Mouse (Mus musculus) forebrain, embryonic 10.5 days (tissue): ENCODE results near the gene Prkg2. TPM values are rescaled to one million over a fixed set of nuclear protein-coding genes. Genes with fewer than 3 reads are reported as not detected.

ENCODE experiments used
- DNase-seq: peaks from one replicate; pipeline ENCODE4 v3.0.0-alpha.2; 2017; ENCODE audit warnings: low spot score; ENCODE audit errors: extremely low spot score
- H3K27ac ChIP-seq: fragments of 300-500 bp; sonication (generic); 2 replicates; pipeline ENCODE4 v1.5.1; 2016; ENCODE audit warnings: mild to moderate bottlenecking
- H3K27me3 ChIP-seq: fragments of 300-500 bp; sonication (generic); 2 replicates; pipeline ENCODE4 v1.6.1; 2016; ENCODE audit warnings: mild to moderate bottlenecking; ENCODE audit not compliant: poor library complexity, severe bottlenecking
- H3K36me3 ChIP-seq: fragments of 300-500 bp; sonication (generic); replicated peaks from 2 replicates; pipeline ENCODE4 v1.6.1; 2016; ENCODE audit warnings: mild to moderate bottlenecking, moderate library complexity
- H3K4me1 ChIP-seq: fragments of 300-500 bp; sonication (generic); 2 replicates; pipeline ENCODE4 v1.6.1; 2016
- H3K4me3 ChIP-seq: fragments of 300-500 bp; sonication (generic); 2 replicates; pipeline ENCODE4 v1.5.1; 2016; ENCODE audit warnings: mild to moderate bottlenecking, moderate library complexity
- H3K9me3 ChIP-seq: fragments of 300-500 bp; sonication (generic); 2 replicates; pipeline ENCODE4 v1.6.1; 2016; ENCODE audit warnings: mild to moderate bottlenecking, moderate library complexity
- WGBS: fragments of 180-500 bp; shearing (Covaris S2); methylation state at CpG from one replicate; pipeline ENCODE4 v1.1.7; 2016; 5-methylcytosine and 5-hydroxymethylcytosine counted together
- polyA plus RNA-seq: library from polyadenylated mRNA; unstranded; fragments of >200 nt; fragmentation: Nextera tagmentation; extraction: Ambion mirVana; gene quantifications from 2 replicates; pipeline ENCODE4 v1.2.1, GENCODE M21; 2016

Gene Prkg2
- polyA plus RNA-seq, 1 experiment from 2014 or later: 2.0 TPM

DNA sequence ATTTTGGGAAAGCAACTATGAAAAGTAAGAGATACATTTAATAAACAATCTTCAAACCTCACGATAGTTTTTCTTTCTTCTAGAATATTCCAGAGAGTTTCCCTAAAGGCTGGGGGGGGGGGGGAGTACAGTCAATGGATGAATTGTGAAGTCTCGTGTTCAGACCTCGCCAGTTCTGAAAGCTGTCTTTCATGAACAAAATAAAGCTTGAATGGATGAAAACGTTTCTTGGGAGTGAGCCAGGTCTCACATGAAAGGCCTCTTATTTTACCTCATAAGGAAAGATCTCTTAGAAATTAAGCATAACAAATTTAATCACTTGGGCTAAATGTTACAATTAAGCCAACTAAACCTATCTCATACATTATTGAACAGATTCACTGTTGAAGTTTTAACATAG, 72.0 kb downstream of the Prkg2 start:
- no peak for DNase-seq
- Histone ChIP-seq H3K4me1 (peaks cover 6% of the 10 kb centered on the region; the same call in 1 of the 2 replicates), H3K27ac (no peak overlapping the region), H3K9me3 (no peaks in the 10 kb centered on the region), H3K4me3 (no peak overlapping the region), H3K27me3 (no peaks in the 10 kb centered on the region), H3K36me3 (no peaks in the 10 kb centered on the region)
- 72% methylated on average over 4 of the region's 4 CpGs for WGBS

DNA sequence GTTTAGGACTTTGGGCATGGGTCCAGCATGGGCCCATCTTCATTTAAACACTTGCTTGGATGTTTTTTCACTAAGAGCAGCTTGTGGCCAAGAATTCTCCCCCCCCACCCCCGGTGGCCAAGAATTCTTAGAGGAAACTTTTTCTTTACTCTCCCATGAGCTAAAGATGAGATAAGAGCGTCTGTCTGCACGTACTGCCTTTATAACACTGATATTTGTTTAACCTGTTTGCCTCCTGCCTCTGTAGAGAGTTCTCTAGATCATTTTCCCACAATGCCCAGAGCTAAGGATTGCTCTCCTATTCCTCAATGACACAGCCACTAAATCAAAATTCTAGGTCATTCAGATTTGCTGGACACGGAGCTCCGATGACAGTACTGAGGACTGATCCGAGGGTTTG, 72.8 kb downstream of the Prkg2 start:
- DNase-seq: no peak

DNA sequence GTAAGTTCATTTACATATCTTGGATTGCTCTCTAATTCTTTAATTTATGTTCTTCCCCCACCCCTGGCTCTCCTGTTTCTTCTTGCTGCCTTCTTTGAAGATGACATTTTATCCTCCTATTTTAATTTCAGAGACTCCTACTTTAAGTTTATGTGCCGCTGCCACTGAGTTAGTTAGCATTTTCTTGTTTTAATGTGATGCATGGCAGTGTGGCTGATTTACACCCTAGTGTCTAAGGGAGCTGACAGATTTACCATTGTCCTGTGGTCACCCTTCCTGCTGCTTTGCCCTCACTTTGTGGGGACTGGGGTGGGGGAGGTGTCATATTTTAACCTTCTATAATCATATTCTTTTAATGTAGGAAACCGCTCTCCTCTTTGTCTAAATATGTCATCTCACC, 74.7 kb downstream of the Prkg2 start:
- WGBS: 75% methylated on average over 2 of the region's 2 CpGs
- Histone ChIP-seq H3K9me3 (no peaks in the 10 kb centered on the region), H3K27ac (peak overlapping the region; percentile 25; the same call in 1 of the 2 replicates), H3K36me3 (no peaks in the 10 kb centered on the region), H3K27me3 (no peaks in the 10 kb centered on the region), H3K4me3 (no peak overlapping the region), H3K4me1 (peaks cover 10% of the 10 kb centered on the region)
- no peak for DNase-seq

More for the DNA sequence above, 72.8 kb downstream of the Prkg2 start:
- Histone ChIP-seq H3K36me3 (no peaks in the 10 kb centered on the region), H3K9me3 (no peaks in the 10 kb centered on the region), H3K27ac (no peak overlapping the region), H3K4me1 (peaks cover 6% of the 10 kb centered on the region; the same call in 1 of the 2 replicates), H3K27me3 (no peaks in the 10 kb centered on the region), H3K4me3 (no peak overlapping the region)
- 89% methylated on average over 6 of the region's 6 CpGs for WGBS

DNA sequence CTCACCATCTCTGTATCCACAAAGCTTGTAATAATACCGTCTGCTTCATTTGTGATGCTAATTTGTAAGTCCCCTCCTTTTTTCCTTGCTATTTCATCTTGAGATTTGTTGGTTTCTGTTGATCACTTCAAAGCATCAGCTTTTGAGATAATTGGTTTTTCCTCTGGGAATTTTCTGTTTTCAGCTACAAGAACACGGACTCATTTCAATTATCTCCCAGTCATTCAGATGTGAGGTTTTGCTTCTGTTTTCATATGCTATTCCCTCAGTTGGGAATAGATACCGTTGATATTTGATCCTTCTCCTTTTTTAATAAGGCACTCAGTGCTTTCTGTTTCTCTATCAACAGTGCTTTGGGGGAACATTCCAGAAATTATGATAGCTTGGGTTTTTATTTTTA, 81.6 kb downstream of the Prkg2 start:
- H3K4me3 ChIP-seq: no peak overlapping the region
- no peaks in the 10 kb centered on the region for H3K36me3 ChIP-seq
- no peaks in the 10 kb centered on the region for H3K9me3 ChIP-seq
- peaks cover 6% of the 10 kb centered on the region; the same call in 1 of the 2 replicates for H3K4me1 ChIP-seq
- H3K27me3 ChIP-seq: no peaks in the 10 kb centered on the region
- no peak overlapping the region for H3K27ac ChIP-seq
- DNase-seq: no peak
- 72% methylated on average over 3 of the region's 3 CpGs for WGBS

DNA sequence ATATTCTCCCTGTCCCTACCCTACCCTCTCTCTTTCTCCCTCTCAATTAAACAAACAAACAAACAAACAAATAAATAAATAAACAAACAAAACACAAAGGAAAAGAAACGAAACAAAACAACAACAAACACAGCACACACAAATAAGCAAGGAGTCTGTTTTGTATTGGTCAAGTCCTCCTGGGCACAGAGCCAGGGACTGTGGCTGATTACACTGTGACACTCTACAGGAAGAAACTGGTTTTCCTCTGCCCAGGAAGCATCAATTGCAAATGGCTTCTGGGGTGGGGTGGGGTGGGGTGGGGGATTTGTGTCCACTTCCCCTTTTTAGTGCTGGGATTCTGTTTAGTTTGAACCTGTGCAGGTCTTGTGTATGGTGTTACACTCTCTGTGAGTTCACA, 83.8 kb downstream of the Prkg2 start:
- Histone ChIP-seq H3K9me3 (no peaks in the 10 kb centered on the region), H3K36me3 (no peaks in the 10 kb centered on the region), H3K4me3 (no peak overlapping the region), H3K4me1 (0 out of 2 replicates have a peak, but pooled peaks cover 2% of the 10 kb centered on the region), H3K27ac (no peak overlapping the region), H3K27me3 (no peaks in the 10 kb centered on the region)
- WGBS: 69% methylated on average over 1 of the region's 1 CpGs
- DNase-seq: no peak

DNA sequence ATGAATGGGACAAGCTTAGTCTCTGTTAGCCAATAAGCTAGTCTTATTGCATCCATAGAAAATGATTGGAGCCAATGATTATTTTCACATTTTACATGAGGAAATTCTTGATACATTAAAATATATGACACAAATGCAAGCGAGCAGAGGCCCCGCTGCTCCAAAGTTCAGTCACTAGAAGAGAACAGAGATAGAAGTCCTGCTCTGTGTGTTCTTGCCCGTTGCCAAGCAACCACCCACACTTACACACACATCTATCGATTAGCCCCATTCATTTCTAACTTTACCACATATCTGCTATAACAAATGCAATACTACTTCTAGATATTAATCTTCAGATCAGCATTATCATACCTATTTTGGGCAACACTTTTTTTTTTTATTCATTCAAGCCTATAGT, 85.6 kb downstream of the Prkg2 start:
- H3K36me3 ChIP-seq: no peaks in the 10 kb centered on the region
- H3K9me3 ChIP-seq: no peaks in the 10 kb centered on the region
- H3K4me3 ChIP-seq: no peak overlapping the region
- 90% methylated on average over 4 of the region's 4 CpGs for WGBS
- H3K4me1 ChIP-seq: peaks cover 6% of the 10 kb centered on the region; the same call in 1 of the 2 replicates
- no peaks in the 10 kb centered on the region for H3K27me3 ChIP-seq
- no peak for DNase-seq
- no peak overlapping the region for H3K27ac ChIP-seq

DNA sequence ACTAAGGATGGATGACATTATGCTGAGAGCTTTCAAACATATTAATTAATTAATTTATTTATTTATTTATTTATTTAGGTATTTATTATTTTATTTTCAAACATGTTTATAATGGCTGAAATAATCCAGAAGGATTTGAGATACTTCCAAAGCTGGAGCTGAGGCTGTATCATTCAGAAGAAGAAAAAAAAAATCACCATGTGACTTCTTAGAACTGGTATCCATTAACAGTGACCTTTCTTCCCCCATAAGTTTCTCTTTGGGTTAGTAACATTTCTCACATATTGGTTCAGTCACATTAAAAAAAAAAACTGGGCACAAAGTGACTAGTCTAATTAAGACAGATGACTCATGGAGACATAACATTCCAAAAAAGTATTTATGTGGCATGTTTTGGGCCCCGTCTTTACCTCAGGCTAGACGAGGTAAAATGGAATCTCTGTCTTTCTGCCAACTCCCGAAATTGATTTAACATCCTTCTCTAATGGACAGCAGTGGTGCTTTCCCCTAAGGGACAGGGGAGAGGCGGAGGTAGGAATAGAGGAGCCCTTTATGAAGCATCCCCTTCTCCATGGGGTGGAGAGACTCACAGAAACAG, 86.6 kb downstream of the Prkg2 start:
- Histone ChIP-seq H3K27ac (no peak overlapping the region), H3K36me3 (no peaks in the 10 kb centered on the region), H3K9me3 (no peaks in the 10 kb centered on the region), H3K27me3 (no peaks in the 10 kb centered on the region), H3K4me1 (peaks cover 4% of the 10 kb centered on the region; the same call in 1 of the 2 replicates), H3K4me3 (no peak overlapping the region)
- WGBS: 65% methylated on average over 4 of the region's 4 CpGs
- no peak for DNase-seq

DNA sequence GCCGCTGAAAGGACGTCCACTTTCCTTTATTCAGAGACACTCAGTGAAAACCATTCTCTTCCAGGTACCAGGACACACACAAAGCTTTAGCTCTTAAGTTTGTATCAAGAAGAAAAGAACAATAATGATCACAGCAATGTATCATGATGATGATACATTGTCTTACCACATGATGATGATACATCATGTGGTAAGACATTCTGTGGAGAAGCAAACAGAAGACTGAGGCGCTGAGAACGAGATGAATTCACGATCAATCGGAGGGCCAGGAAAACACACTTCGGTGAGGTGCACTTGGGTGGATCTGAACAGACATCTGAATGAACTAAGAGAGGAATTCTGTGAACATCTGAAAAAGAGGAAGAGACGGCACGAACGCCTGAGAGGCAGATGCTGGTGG, 87.4 kb downstream of the Prkg2 start:
- no peaks in the 10 kb centered on the region for H3K27me3 ChIP-seq
- H3K27ac ChIP-seq: no peak overlapping the region
- H3K4me1 ChIP-seq: peaks cover 4% of the 10 kb centered on the region; the same call in 1 of the 2 replicates
- 90% methylated on average over 10 of the region's 10 CpGs for WGBS
- no peaks in the 10 kb centered on the region for H3K9me3 ChIP-seq
- no peak overlapping the region for H3K4me3 ChIP-seq
- no peaks in the 10 kb centered on the region for H3K36me3 ChIP-seq
- DNase-seq: no peak

DNA sequence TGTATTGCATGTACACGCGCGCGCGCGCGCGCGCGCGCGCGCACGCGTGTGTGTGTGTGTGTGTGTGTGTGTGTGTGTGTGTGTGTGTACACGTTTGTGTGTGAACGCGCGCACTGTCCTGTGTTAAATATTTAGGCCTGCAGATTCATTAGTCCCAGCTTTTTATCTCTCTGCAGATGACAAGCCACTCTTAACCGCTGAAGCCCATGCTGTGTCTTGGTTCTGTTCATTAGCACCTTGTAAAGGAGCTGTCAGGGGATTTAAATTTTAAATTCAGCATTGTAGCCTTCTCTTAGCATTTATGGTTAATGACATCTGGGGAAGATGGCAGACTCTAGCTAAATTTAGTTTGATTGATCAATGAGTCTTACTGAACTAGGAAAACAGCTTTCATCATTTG, 90.5 kb downstream of the Prkg2 start:
- H3K9me3 ChIP-seq: no peaks in the 10 kb centered on the region
- no peak overlapping the region for H3K27ac ChIP-seq
- H3K27me3 ChIP-seq: no peaks in the 10 kb centered on the region
- no peaks in the 10 kb centered on the region for H3K36me3 ChIP-seq
- DNase-seq: no peak
- 95% methylated on average over 20 of the region's 20 CpGs for WGBS
- H3K4me1 ChIP-seq: peaks cover 4% of the 10 kb centered on the region; the same call in 1 of the 2 replicates
- no peak overlapping the region for H3K4me3 ChIP-seq

DNA sequence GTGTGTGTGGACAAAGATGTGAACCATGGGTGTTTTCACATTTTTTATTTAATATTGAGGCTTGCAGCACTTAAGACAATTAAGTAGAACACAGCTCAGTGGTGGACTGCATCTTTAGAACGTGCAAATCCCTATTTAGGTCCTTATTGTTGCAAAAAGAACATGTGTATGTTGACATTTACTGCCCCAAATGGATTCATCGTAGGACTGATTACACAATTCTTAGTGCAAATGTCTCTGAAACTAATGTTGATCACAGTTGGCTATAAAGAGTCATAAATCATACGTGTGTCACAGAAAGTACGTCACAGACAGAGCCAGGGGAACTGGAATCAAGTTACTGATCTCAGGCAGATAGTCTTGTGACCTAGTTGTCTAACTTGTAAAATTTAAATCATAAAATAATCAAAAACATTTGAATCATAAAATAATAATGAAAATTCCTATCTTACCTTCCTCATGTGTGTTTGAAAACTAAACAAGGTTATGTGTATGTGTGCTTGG, 91.0 kb downstream of the Prkg2 start:
- 89% methylated on average over 4 of the region's 4 CpGs for WGBS
- Histone ChIP-seq H3K4me3 (no peak overlapping the region), H3K4me1 (peaks cover 4% of the 10 kb centered on the region; the same call in 1 of the 2 replicates)

DNA sequence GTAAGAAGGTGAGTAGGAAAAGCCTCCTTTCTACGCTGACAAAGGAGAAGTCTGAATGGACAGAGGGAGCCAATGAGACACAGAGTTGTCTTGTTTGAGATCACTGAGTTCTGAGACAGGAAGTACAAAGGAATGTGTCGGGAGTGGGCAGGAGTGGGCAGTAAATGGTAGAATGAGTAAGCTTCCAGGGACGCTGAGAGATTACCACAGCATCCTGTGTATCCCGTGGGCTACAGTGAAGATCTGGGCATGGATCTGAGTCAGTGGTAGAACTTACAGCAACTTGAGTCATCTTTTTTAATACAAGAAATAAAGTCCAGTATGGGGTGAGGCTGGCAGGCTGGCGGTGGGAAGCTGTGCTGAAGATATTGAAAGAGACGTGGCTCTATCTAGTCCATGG, 93.4 kb downstream of the Prkg2 start:
- Histone ChIP-seq H3K36me3 (no peaks in the 10 kb centered on the region), H3K27me3 (no peaks in the 10 kb centered on the region), H3K27ac (no peak overlapping the region), H3K9me3 (no peaks in the 10 kb centered on the region), H3K4me3 (no peak overlapping the region), H3K4me1 (peaks cover 16% of the 10 kb centered on the region)
- WGBS: 69% methylated on average over 6 of the region's 6 CpGs
- DNase-seq: no peak

More for the DNA sequence above, 91.0 kb downstream of the Prkg2 start:
- no peak for DNase-seq
- H3K36me3 ChIP-seq: no peaks in the 10 kb centered on the region
- no peaks in the 10 kb centered on the region for H3K9me3 ChIP-seq
- no peak overlapping the region for H3K27ac ChIP-seq
- H3K27me3 ChIP-seq: no peaks in the 10 kb centered on the region

DNA sequence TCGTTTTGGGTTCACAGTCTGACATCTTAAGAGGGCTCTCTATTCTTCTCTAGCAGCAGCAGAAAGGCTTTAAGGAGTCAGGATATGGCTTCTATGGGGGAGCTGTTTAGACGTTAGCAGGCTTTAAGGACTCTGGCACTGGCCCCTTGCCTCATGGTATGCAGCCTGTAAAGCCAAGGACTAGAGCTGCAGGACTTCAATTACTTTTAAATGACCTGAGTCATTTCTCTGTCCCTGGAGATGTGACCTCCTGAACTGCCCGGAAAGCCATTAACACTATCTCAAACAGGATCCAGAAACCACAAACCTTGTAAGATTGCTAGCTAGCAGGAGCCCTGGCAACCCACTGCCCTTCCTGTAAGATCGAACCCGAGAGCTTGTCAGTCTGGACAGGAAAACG, 96.4 kb downstream of the Prkg2 start:
- 44% methylated on average over 6 of the region's 6 CpGs for WGBS
- Histone ChIP-seq H3K4me1 (peaks cover 12% of the 10 kb centered on the region), H3K4me3 (no peak overlapping the region), H3K36me3 (no peaks in the 10 kb centered on the region), H3K27ac (no peak overlapping the region), H3K9me3 (no peaks in the 10 kb centered on the region), H3K27me3 (no peaks in the 10 kb centered on the region)
- no peak for DNase-seq

DNA sequence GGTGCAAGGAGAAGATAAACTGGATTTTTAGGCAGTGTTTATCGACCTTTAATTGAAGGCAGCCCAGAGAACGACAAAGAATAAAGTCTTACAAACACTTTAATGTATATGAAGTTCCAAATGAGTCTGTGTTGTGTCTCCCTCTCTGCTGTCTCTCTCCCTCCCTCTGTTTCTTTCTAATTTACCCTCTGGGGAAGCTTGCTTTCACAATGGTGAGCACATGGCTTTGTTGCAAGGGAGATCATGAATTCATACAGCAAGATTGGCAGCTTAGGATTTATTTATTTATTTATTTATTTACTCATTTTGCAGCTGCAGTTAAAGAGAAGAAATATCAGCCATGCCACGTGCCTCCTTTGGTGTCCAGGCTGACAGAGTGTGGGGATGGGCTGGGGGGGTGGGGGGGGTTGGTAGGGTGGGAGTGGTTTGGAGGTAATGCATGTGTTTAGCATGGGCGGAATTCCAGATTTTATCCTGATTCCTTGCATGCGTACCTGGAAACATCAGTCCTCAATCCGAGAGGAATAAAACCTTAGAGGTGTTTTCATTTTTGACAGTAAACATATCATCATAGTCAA, 97.4 kb downstream of the Prkg2 start:
- no peaks in the 10 kb centered on the region for H3K36me3 ChIP-seq
- WGBS: 83% methylated on average over 6 of the region's 6 CpGs
- no peak overlapping the region for H3K4me3 ChIP-seq
- H3K27ac ChIP-seq: no peak overlapping the region
- no peaks in the 10 kb centered on the region for H3K9me3 ChIP-seq
- no peaks in the 10 kb centered on the region for H3K27me3 ChIP-seq
- DNase-seq: no peak
- peaks cover 12% of the 10 kb centered on the region for H3K4me1 ChIP-seq
